Mouse (Mus musculus): ENCODE measurements around the gene 6820408C15Rik.

- TF ChIP-seq CTCF (IDR thresholded peaks at IDR 0.05; ENCODE audit: extremely low read depth, insufficient read depth, insufficient read length, insufficient replicate concordance), result no peak
- TF ChIP-seq POLR2A (IDR thresholded peaks at IDR 0.05; ENCODE audit: low read depth, low read length), result no peak
Measured at GRCm38 (mm10) chr2:152413158-152413764, 2.1 kb upstream of the 6820408C15Rik start.

Measured in spleen, adult 2 months (tissue).